Mouse (Mus musculus) layer of hippocampus, postnatal 10 days (tissue): ENCODE data around the gene Zic2. TPM values are rescaled to one million over a fixed set of nuclear protein-coding genes. Genes with fewer than 3 reads are reported as not detected.
"Not testable (repeated sequence)": the region's sequence is repeated elsewhere in the genome, so short reads cannot be mapped to it uniquely, and the experiment has no call there.

Source experiments
- DNase-seq, 2 experiments: peaks; one replicate each; pipeline ENCODE4 v3.0.0; 2021; ENCODE audit warnings: low spot score in 2 of 2
- long read RNA-seq: library from polyadenylated mRNA; stranded (forward); transcript quantifications from one replicate; pipeline ENCODE4 v2.0.0, GENCODE M21; 2023
- total RNA-seq, 2 experiments: library from RNA; stranded (reverse); gene quantifications; 2 replicates each; pipeline ENCODE4 v1.2.3; 2021

Zic2 gene
- 10 to 100 TPM; 23.7 to 25.4 TPM for total RNA-seq
- long read RNA-seq: 0 reads

DNA sequence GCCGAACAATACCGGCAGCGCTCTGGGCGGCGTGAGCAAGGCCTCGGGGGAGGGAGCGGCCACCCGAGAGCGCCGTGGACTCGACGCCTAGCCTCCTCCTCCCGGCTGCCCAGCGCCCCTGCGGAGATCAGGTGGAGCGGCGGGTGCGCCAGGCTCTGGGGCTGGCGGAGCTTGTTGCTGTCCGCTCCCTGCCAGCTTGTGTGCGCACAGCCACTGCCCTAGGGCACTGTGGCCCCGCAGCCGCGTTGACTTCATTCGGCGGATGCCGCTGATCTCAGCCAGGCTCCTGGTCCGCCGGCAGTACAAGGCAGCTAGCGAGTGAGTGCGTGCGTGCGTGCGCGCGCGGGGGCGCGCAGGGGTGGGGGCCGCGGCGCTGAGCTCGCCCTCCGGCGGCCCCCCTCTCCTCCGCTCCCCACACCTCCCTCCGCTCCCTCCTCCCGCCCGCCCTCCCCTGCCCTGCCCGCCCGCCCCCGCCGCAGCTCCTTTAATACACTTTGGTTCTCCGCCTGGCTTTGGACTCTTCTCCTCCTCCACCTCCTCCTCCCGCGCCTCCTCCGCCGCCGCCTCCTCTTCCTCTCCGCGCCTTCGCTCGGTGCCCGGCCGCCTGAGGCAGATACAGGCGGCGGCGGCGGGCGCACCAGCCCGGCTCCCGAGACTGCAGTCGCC, at the start of gene Zic2:
Gene Zic2 (plus strand): TSS at position 545 of the 666 bp plus-strand sequence.
- DNase-seq: peak; percentile 74 to 80

DNA sequence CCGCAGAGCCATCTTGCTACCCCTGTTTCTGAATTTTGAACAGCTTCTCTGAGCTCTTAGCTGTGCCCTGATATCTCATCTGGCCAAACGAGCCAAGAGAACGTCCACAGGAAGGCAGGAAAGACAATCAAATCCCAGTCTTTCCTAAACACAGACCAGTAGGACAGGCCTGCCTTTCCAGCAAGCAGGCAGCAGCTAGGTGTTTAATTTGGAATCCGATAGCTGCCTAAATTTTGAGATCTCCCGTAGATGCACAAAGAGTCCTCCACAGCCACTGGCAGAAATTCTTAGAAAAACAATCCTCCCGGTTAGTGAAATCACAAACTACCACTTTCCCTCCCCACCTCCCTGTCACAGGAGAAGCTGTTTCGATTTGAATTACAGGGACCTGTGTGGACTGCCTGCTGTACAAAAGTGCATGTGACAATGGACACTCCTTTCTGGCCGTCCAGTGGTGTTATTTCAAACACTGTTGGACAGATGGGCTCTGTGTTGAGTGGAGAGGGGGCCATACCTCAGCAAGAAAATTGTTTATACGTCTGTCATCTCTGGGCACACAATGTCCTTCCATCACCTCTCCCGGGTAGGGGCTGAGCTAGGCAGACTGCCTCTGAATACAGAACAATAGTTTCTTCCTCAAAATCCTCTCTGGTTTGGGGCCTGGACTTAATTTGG, 48.6 kb upstream of the Zic2 start:
- DNase-seq: no peak

DNA sequence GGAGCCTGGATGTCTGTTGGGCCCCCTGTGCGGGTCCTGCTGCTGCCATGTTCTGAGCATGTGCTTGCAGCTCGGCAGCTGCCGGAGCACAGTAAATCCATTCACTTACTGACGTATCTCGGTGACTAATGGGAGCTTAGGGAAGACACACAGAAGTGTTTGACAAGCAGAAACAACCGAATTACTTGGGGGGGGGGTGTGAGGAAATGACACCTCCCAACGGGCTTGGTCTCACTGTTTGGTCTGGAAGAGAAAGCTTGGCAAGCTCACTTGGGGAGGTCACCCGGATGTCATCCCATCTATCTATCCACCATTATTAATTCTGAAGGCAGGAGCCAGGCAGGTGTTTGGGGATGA, 48.1 kb upstream of the Zic2 start:
- no peak for DNase-seq

DNA sequence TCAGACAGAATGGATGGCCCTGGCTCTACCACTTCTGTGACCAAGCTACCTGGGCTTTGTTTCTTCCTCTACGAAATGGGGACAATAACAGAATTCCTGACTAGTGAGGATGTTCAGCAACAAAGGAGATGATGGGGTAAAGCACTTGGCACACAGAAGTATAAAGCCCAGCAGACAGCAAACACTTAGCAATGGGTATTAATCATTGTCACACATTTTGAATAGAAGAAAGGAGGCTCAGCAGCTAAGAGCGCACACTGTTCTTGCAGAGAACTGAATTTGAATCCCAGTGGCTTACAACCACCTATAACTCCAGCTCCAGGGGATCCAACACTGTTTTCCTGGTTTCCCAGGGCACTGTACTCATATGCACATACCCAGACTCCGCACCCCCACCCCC, 47.6 kb upstream of the Zic2 start:
- no peak for DNase-seq

DNA sequence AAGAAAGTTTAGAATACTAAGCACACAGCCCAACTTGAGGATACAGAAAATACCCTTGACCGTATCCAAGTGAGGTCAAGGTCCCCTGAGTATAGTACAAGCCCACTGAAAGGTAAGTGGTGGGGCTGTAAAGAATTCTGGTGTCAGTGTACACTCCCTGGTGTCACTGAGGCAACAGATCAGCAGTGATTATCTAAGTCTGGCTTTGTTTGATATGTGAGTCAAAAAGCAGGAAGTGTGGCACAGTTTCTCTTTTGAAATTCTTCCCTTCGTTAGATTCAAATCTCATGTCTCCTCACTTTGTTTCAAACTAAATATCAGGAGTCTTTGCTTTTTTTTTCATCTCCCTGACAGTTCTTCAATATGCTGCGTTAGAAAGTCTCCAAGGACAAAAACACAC, 42.7 kb upstream of the Zic2 start:
- no peak for DNase-seq

DNA sequence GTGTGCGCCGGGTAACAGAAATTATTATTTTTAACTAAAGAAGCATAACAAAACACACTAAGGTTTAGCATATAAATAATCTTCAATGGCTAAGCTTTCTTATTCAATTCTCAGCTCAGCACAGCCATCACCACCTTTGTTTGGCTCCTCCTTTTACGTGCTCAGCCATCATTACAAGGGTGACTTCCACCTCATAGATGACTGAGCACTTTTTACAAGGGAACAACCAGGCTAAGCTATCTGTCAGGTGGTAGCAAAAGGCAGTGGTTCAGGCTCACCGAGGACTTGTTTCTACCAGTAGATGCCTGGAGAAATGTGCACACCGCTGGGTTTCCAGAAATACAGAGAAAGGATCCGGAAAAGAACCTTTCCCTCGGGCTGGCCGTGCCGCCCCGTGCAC, 41.2 kb upstream of the Zic2 start:
- DNase-seq: no peak

DNA sequence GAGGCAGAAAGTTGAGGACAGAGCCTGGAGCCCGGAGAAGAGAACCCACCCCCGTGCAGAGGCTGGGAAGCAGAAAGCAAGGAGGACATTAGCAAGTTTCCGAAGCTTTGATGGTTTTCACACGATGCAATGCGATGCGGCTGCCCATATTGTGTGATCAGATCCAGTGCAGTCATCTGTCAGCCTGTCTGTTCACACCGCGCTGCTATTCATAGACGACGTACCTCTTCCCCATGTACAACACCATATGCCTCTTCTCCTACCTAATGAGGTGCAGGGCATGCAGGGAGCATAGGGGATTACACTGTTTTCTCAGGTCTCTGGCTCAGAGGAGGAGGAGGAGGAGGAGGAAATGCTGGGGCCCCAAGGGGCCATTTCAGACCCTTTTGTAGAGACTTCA, 38.4 kb upstream of the Zic2 start:
- DNase-seq: no peak

DNA sequence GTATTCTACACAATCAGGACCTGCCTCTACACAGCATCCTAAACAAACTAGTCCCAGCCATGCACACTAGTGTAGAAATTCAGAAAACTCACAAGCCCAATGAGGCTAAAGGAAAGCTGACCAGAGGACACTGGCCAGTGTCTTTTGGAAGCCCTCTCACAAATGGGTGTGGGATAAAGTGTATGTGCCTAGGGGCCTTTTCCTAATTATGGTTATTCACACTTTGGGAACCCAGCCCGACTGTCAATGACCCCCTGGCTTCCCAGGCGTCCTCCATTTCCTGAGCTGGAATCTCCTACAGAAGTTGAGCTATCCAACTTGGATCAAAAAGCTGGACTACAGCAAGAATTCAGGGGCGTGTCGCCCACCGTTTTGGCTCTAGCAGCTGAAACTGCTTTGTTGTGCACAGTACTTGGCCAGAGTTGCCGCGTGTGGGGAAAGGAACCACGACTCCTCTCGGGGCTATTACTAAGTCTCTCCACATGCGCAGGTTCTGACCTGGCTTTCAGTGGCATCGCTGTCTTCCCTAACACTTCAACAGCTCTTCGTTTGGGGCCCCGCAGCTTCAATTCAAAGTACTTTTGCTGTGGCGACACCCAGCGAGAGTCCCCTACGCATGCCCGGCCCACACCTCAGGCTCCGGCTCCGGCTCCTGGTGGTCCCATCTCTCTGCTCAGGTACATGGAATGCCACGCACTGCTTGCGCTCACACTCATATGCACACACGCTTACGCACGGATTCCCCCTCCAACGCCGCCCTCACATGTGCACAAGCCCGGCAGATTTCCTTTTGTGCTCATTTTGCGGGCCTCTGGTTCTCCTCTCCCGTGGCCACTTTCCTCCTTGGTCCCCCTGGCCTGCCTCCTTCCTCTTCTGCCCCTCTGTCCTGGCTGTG, 25.4 kb upstream of the Zic2 start:
- peak in 1 of 2 experiments; percentile 19 for DNase-seq

DNA sequence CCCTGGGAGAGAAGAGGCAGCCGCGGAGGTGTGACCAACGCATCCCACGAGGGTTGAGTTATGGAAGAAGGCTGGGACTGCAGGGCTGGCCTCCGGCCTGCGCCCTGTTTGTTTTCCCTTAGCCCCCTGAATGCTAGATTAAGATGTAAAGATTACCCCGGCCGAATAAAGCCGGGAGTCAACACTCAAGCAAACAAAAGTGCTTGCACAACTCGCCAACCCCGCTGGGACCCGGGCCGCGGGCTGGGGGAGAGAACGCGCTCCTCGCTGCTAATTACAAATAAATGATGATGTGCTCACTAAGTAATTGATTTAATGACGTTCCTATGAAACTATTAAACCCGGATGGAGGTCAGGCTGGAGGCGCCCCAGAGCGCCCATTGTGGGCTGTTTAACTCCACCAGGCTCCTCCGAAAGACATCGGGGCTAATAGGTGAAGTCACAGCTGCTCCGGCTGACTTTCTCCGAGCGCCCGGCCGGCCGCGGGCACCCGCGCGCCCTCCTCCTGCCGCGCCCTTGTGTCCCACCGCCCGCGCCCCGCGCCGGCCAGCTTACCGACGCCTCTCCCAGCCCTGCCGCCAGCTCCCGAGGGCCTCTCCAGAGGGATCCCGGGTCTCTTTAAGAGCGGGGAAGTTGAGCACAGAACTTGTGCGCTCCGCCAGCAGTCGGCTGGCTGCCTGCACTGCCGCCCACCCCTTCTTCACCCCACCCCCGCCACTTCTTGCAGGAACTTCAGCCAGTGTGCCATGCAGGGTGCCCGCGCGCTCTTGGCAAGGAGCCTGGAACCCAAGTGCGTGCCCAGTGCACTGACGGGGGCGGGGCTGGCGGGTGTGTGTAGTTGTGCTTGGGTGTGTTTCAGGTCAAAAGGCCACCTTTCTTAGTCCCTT, 24.5 kb upstream of the Zic2 start, which contains the start of gene Gm5089:
Gene Gm5089 (minus strand): TSS at position 620 of the 887 bp plus-strand sequence.
- DNase-seq: peak; percentile 64 to 77

DNA sequence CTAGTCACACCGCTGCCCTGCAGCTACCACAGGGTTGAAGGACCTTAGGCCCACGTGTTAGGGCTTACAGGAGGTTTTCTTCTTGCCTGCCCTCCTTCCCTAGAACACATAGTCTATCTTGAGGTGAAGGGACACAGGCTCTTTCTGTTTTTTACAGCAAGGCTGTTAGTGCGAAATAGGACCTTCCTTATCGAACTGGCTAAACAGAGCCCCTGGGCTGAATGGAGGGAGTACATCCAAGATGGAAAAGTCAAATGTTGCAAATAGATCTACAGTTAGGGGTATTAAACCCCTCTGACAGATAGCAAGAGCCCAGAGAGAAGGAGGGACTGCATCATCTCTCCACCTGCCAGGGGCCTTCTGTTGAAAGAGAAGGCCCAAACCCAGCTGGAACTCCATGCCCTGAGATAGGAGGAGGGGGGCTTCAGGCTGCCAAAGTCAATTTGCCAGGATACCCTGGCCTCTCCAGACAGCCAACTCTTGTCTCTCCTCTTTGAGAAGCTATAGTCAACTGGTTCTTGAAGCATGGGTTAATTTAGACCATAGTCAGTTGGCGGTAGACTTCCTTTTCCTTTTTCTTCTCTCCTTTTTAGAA, 23.6 kb upstream of the Zic2 start:
- no peak for DNase-seq

DNA sequence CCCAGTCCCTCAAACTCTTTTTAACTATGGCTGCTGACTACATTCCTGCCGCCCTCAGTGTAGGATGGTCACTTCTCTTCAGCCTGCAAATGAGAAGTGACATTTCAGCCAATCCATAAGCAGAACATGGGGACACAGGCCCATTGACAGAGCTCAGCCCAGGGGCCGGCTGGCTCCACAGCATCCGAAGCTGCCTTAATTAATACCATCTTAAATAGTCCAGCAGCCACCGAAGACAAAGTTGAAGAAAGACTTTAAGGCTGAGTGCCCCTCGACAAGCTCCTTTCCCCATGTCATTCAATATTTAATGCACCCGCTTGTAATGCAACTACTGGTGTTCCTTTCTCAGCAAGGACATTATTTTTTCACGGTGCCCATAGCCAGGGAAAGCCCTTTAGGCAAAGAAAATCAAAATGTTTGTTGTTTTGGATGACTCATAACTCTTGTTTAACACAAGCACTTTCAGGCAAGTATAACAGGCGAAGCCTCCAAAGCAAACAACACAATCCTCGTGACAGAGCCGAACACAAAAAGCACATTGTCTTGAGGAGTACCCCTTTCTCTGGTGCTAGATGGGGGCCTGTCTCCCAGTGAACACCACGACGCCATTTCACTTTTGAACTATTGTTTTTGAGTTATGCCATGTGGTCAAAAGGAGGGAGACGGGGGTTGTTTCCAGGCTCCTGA, 22.4 kb upstream of the Zic2 start:
- no peak for DNase-seq

DNA sequence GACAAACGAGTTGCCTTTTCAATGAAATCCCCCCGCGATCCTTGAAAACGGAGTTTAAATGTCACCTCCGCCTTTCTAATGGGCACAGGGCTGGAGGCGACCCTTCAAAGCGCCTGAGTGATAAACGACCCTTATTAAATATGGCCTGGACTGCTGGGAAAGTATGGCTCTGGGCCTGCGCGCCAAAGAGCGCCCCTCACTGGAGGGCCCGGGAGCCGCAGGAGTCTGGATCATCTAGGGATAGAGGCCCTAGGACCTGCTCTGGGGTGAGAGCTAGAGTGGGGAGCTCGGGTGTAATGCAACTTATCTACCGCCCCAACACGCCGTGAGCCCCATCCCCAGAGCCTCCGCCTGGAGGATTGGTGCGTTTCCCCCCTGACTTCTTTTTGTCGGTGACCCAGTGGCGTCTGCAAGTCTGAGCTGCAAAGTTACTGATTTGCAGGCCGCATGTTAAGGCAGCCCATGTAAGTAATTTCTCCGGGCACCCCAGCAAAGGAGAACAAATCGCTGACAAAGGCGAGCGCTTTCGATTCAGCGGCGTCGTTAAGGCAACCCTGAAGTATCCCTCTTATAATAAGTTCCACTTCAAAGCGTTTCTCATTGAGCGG, 21.7 kb upstream of the Zic2 start:
- DNase-seq: peak; percentile 65 to 70

DNA sequence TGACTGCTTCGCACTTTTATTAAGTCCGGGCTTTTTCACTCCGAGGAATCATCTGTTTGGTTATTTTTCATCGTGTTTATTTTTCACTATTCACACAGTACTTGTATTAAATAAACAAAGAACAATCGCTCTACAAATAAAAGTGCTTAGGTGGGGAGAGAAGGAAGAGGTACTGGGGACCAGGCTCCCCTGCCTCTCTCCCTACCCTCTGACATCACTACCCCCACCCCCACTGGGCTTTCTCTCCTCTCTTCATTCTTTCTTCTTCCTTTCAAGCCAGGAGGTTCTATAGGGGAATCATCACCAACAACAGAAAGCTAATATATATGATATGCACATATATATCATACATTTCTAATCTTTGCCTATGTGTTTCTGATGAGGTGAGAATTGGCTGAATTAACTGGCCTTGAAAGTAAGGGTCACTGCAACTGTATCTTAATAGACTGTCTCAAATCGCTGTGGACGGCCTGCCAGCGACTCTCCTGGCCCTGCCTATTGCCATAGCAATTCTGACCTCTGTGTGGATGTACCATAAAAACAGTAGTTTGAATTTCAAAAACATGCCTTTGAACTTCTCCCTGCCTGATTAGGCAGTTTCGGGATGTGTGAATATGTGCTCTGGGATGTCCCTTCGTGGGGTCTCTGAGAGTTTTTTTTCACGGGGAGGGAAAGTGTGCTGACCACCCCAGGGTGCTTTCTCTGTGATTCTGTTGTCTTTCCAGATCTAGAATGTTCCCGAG, 21.1 kb upstream of the Zic2 start:
- DNase-seq: no peak

DNA sequence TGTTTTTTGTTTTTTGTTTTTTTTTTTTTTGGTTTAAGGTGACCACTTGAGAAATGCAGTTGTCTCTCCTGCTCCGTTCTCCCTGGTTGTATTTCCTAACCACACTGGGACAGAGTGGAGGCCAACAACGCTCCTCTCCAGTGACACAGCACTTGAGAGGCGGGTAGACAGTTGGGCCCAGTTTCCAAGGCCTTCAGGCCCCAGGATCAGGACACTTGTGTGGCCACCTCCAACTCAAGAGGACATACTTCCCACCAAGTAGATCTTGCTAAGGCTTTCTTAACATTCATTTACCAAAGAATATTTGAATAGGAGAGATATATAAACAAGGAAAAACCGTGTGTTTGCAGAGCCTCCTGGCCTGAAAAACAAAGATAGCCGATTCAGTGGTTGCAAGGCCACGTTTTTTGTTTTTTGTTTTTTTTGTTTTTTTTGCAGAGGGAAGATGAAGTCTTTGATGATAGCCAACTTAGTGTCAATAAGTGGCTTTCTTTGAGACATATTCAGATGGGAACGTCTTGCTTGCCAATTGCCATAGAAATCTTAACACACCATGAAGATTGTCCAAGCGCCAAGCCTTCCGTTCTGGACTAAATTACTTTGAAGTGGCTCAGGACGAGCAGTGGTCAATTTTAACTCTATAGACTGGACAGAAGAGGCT, 20.2 kb upstream of the Zic2 start:
- no peak for DNase-seq

DNA sequence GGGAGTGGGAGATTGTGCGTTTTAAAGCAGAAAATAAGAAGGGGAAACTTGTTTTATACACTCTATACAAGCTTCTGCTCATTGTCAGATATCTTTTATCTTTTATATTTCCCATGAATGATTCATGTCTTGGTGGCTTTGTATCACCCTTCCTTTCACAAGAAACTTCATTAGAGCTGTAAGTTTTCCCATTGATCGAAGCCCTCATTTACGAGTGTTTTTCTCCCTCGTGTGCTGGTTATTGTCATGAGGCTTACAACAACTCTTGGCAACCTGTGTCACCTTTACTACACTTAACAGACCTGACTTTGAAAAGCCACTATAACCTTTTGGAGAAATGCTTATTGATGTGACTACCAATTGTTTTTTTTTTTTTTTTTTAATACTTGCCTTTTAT, 19.7 kb upstream of the Zic2 start:
- no peak for DNase-seq

DNA sequence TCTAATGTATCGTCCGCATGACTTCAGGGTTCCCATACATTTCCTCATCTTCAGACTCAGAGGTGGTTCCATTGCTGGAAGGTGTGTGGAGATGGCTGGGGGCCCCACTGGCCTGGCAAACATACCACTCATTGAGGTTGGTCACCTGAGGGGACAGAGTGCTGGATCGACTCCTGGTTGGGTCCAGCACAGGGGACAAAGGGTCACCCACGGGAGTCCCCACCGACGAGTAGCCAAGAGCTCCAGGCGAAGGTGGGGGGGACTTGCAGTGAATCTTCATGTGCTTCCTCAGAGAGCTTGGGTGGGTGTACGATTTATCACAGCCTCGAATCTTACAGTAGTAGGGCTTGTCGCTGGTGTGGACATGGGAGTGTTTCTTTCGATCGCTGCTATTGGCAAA, 15.9 kb upstream of the Zic2 start:
- not testable (repeated sequence) for DNase-seq

DNA sequence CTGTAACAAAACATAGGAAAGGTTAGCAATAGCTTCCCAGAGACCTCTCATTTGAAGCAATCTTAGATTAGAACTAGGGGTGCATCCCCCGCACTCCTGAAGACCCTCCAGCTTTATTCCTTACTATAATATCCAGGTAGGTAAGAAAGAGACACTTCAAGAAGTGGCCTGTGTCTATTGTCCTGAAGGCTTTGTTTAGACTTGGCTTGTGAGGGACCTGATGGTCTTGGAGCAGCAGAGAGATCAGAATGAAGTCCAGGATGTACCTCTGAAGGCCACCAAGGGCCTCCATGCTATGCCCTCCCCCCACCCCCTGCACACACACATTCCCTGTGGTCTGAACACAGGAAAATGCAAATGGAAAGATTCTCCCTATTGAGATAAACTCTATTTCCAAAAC, 15.5 kb upstream of the Zic2 start:
- no peak for DNase-seq

DNA sequence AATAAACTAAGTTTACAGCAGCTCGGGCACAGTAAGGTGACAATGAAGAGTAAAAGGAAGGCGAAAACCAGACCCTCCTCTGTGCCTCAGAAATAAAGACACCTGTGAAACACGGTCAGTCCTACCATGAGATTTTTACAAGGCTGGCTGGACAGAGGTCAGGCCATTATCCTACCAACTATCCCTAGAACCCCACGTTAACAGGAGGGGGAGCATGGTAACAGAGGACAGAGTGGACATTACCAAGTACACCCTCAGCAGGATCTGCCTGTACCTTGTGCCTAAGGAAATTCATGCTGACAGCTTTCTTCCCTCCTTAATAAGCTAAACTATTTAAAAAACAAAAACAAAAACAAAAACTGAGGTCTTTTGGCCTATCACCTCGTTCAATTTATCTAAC, 15.0 kb upstream of the Zic2 start:
- no peak for DNase-seq
